Mouse (Mus musculus) forebrain, embryonic 13.5 days (tissue): ENCODE measurements around the gene Rnf166. TPM values are rescaled to one million over a fixed set of nuclear protein-coding genes. Genes with fewer than 3 reads are reported as not detected.

Experiments
- ATAC-seq: fragments of 200-750 bp; cut with Nextera tagmentation; 2 replicates; pipeline ENCODE4 v1.8.0; 2017
- H3K27ac ChIP-seq: fragments of 300-500 bp; sonication (generic); 2 replicates; pipeline ENCODE4 v1.5.1; 2015; ENCODE audit warnings: inconsistent platforms, mild to moderate bottlenecking, moderate library complexity
- H3K27me3 ChIP-seq: fragments of 300-500 bp; sonication (generic); 2 replicates; pipeline ENCODE4 v1.6.1; 2015; ENCODE audit warnings: mild to moderate bottlenecking, inconsistent platforms
- H3K36me3 ChIP-seq: fragments of 300-500 bp; sonication (generic); 2 replicates; pipeline ENCODE4 v1.6.1; 2015; ENCODE audit warnings: mild to moderate bottlenecking, inconsistent platforms; ENCODE audit not compliant: poor library complexity, severe bottlenecking
- H3K4me1 ChIP-seq: fragments of 300-500 bp; sonication (generic); 2 replicates; pipeline ENCODE4 v1.6.1; 2015; ENCODE audit warnings: inconsistent platforms
- H3K4me2 ChIP-seq: fragments of 300-500 bp; sonication (generic); 2 replicates; pipeline ENCODE4 v1.6.1; 2015; ENCODE audit warnings: inconsistent platforms, mild to moderate bottlenecking, moderate library complexity
- H3K4me3 ChIP-seq: fragments of 300-500 bp; sonication (generic); 2 replicates; pipeline ENCODE4 v1.5.1; 2015; ENCODE audit warnings: mild to moderate bottlenecking, inconsistent platforms
- H3K9ac ChIP-seq: fragments of 300-500 bp; sonication (generic); 2 replicates; pipeline ENCODE4 v1.6.1; 2015; ENCODE audit warnings: mild to moderate bottlenecking, inconsistent platforms
- H3K9me3 ChIP-seq: fragments of 300-500 bp; sonication (generic); replicated peaks from 2 replicates; pipeline ENCODE4 v1.6.1; 2016; ENCODE audit warnings: inconsistent platforms
- whole genome bisulfite sequencing: fragments of 180-500 bp; shearing (Covaris S2); methylation state at CpG from one replicate; pipeline ENCODE4 v1.1.7; 2015; 5-methylcytosine and 5-hydroxymethylcytosine counted together
- polyA plus RNA-seq: library from polyadenylated mRNA; unstranded; fragments of >200 nt; fragmentation: Nextera tagmentation; extraction: Ambion mirVana; gene quantifications from 2 replicates; pipeline ENCODE4 v1.2.1, GENCODE M21; 2015

Gene Rnf166
- polyA plus RNA-seq, 1 experiment from 2014 or later, result 33.6 TPM

- H3K4me2 ChIP-seq, result peak overlapping the region; percentile 77; the same call in 1 of the 2 replicates
- 0 out of 2 replicates have a peak, but pooled peaks have one; percentile 29 for ATAC-seq
- H3K4me3 ChIP-seq, result peak overlapping the region; percentile 40; the same call in 1 of the 2 replicates
- no peaks in the 10 kb centered on the region; the same call in 1 of the 2 replicates for H3K27me3 ChIP-seq
- H3K9ac ChIP-seq, result no peak overlapping the region; the same call in 1 of the 2 replicates
- whole genome bisulfite sequencing, result 73% methylated on average over 11 of the region's 11 CpGs
- peaks cover 5% of the 10 kb centered on the region; the same call in 1 of the 2 replicates for H3K9me3 ChIP-seq
- H3K4me1 ChIP-seq, result peaks cover 16% of the 10 kb centered on the region
- H3K27ac ChIP-seq, result no peak overlapping the region
- peaks cover 51% of the 10 kb centered on the region for H3K36me3 ChIP-seq
Observed at GRCm38 (mm10) chr8:122433269-122433905, 42.5 kb downstream of the Rnf166 start.

- 5% methylated on average over 45 of the region's 45 CpGs for WGBS
- peak; percentile 87 for ATAC-seq
- Histone ChIP-seq H3K9ac (peak within 1 kb of the TSS; percentile 64), H3K36me3 (peaks cover 44% of the 10 kb centered on the region), H3K4me3 (peak within 1 kb of the TSS; percentile 40), H3K4me1 (peaks cover 16% of the 10 kb centered on the region), H3K9me3 (peaks cover 5% of the 10 kb centered on the region; the same call in 1 of the 2 replicates), H3K27me3 (no peaks in the 10 kb centered on the region; the same call in 1 of the 2 replicates), H3K4me2 (peak within 1 kb of the TSS; percentile 77), H3K27ac (no peak within 1 kb of the TSS)
Observed at GRCm38 (mm10) chr8:122432443-122433268, 43.2 kb downstream of the Rnf166 start, which contains the start of gene Cyba. Gene Cyba, minus strand, starts transcription at chr8:122432930.

GRCm38 (mm10) chr8:122431694-122432442, 44.0 kb downstream of the Rnf166 start:
- H3K27ac ChIP-seq, result no peak overlapping the region
- H3K4me1 ChIP-seq, result peaks cover 16% of the 10 kb centered on the region
- H3K4me3 ChIP-seq, result peak overlapping the region; percentile 40
- H3K27me3 ChIP-seq, result no peaks in the 10 kb centered on the region; the same call in 1 of the 2 replicates
- peak overlapping the region; percentile 77 for H3K4me2 ChIP-seq
- 35% methylated on average over 18 of the region's 18 CpGs for whole genome bisulfite sequencing
- H3K9me3 ChIP-seq, result peaks cover 5% of the 10 kb centered on the region; the same call in 1 of the 2 replicates
- no peak for ATAC-seq
- peaks cover 36% of the 10 kb centered on the region for H3K36me3 ChIP-seq
- peak overlapping the region; percentile 64 for H3K9ac ChIP-seq

DNA sequence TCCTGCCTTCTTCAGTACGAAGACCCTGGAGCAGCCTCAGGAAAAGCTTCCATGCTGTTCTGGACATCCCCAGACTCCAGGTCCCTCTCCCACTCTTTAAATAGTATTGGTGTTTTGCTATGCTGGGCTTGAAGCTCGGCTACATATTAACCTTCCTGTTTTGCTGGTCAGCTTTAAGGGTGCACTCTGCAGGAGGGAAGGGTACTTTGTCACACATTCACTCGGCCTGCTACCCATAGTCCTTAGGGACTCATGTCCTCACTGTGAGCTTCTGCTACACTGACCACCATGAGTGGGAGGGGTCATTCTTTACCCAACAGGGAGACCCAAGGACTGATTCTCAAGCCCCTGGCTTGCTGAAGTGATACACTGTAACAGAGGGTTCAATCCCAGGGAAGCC, 45.2 kb downstream of the Rnf166 start:
- WGBS, result 84% methylated on average over 3 of the region's 3 CpGs
- H3K36me3 ChIP-seq, result peaks cover 24% of the 10 kb centered on the region
- H3K4me1 ChIP-seq, result peaks cover 16% of the 10 kb centered on the region
- peaks cover 5% of the 10 kb centered on the region; the same call in 1 of the 2 replicates for H3K9me3 ChIP-seq
- H3K4me2 ChIP-seq, result no peak overlapping the region
- no peak overlapping the region for H3K4me3 ChIP-seq
- no peak overlapping the region for H3K27ac ChIP-seq
- no peaks in the 10 kb centered on the region; the same call in 1 of the 2 replicates for H3K27me3 ChIP-seq
- no peak overlapping the region for H3K9ac ChIP-seq
- ATAC-seq, result no peak

DNA sequence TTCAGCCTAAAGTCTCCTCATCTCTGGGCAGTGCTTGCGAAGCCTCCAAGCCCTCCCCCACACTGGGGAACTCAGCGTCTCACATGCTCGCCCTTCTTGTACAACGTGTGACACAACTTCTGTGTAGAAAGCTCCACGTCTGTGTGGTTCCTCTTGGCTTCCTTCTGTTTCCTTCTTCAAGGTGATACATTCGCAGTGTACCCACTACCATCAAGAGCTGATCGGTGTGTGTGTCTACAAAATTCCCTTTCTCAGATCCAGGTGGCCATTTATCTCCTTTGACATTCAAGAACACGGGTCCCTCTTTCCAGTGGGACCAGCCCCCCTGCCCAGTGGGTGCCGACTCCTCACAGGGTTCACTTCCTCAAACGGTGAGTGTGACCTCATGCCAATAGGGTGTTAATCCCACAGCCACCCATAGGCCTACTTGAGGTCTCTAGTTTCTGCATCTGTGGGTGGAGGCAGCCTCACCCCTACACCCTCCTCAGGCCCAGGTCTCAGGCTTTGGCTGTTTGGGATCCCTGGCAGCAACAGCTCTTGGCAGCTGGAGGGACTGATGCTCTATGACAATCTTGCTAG, 45.7 kb downstream of the Rnf166 start:
- H3K36me3 ChIP-seq, result peaks cover 19% of the 10 kb centered on the region
- peaks cover under 1% of the 10 kb centered on the region; the same call in 1 of the 2 replicates for H3K9me3 ChIP-seq
- H3K4me2 ChIP-seq, result no peak overlapping the region
- H3K9ac ChIP-seq, result no peak overlapping the region; the same call in 1 of the 2 replicates
- H3K4me1 ChIP-seq, result peaks cover 16% of the 10 kb centered on the region
- 89% methylated on average over 10 of the region's 10 CpGs for WGBS
- no peak for ATAC-seq
- H3K4me3 ChIP-seq, result no peak overlapping the region
- no peaks in the 10 kb centered on the region; the same call in 1 of the 2 replicates for H3K27me3 ChIP-seq
- H3K27ac ChIP-seq, result no peak overlapping the region

DNA sequence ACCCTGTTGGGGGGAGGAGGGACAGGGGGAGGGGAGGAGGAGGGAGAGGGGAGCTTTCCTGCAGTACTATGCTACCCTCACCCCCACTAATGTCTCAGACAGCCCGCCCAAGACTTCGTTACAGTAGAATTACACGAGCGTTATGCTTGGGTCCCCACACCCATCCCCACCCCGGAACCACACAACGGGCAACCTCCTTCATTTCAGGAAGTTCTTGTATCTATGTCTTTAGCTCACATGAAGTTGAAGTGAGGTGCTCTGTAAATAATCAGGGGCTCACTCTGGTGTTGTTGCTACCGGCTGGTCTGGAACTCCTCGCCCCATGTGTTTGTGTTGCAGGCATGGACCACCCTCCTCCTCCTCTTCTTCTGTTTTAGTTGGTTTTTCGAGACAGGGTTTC, 47.7 kb downstream of the Rnf166 start:
- H3K4me1 ChIP-seq, result peaks cover 16% of the 10 kb centered on the region
- ATAC-seq, result no peak
- 91% methylated on average over 9 of the region's 9 CpGs for WGBS
- H3K9ac ChIP-seq, result no peak overlapping the region
- no peaks in the 10 kb centered on the region for H3K36me3 ChIP-seq
- H3K27me3 ChIP-seq, result no peaks in the 10 kb centered on the region; the same call in 1 of the 2 replicates
- no peak overlapping the region for H3K4me3 ChIP-seq
- H3K27ac ChIP-seq, result no peak overlapping the region
- H3K4me2 ChIP-seq, result no peak overlapping the region
- H3K9me3 ChIP-seq, result no peaks in the 10 kb centered on the region

DNA sequence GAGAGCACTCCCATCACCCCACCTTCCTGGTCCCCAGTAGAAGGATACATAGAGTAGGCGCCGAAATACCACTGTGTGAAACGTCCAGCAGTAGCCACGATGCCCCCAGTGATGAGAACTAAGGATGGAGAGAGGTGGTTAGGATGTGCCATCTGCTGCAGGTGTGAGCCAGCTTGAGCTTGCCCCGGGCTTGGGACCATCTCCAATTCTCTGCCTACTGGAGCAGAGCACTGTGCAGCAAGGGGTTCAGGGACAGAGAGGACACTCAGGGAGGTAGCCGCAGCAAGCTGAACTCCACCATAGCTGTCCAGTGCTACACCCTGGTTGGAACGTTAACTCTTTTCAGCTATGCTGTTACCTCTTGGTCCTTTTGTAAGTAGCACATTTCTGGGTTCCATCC, 48.3 kb downstream of the Rnf166 start:
- Histone ChIP-seq H3K36me3 (no peaks in the 10 kb centered on the region), H3K27me3 (no peaks in the 10 kb centered on the region; the same call in 1 of the 2 replicates), H3K9ac (no peak overlapping the region), H3K27ac (no peak overlapping the region), H3K4me2 (no peak overlapping the region), H3K9me3 (no peaks in the 10 kb centered on the region), H3K4me1 (peaks cover 10% of the 10 kb centered on the region), H3K4me3 (no peak overlapping the region)
- ATAC-seq, result no peak
- WGBS, result 91% methylated on average over 7 of the region's 7 CpGs

DNA sequence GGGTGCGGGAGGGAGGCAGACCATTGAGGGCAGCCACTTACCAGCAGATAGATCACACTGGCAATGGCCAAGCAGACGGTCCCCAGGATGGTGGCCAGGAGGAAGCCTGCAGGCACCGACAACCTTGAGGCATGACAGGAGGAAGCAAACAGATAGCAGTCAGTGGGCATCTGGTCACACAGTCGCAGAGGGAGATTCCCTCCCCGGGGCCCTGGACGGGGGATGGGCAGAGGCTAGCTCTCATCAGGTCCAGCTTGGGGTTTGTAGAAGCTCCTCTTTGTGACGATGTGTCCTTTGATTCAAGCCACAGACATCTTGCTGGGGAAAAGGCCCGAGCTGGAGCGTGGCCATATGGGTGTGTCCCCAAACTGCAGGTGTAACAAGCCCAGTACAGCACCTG, 49.7 kb downstream of the Rnf166 start:
- ATAC-seq, result no peak
- Histone ChIP-seq H3K27me3 (no peaks in the 10 kb centered on the region), H3K4me1 (no peaks in the 10 kb centered on the region), H3K4me2 (no peak overlapping the region), H3K27ac (no peak overlapping the region), H3K4me3 (no peak overlapping the region), H3K36me3 (no peaks in the 10 kb centered on the region), H3K9ac (no peak overlapping the region), H3K9me3 (no peaks in the 10 kb centered on the region)
- WGBS, result 87% methylated on average over 9 of the region's 9 CpGs

DNA sequence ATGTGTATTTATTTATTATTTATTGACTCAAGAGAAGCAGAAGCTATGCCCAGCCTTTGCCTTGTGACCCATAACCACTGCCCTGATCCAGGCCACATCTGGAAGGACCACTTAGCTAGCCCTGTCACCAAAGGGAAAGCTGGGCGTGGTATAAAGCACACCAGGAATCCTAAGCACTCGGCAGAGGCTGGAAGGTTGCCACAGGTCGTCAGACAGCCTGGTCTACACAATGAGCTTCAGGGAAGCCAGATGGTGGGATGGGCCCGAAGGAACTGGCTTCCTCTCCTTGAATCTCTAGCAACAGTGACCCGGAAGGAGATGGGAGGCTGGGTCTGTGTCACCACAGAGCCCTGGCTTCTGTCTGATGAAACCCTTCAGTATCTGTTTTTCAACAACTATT, 52.2 kb downstream of the Rnf166 start:
- no peak for ATAC-seq
- Histone ChIP-seq H3K4me2 (no peak overlapping the region), H3K27me3 (no peaks in the 10 kb centered on the region), H3K36me3 (peaks cover 10% of the 10 kb centered on the region), H3K4me1 (no peaks in the 10 kb centered on the region), H3K4me3 (no peak overlapping the region), H3K9ac (no peak overlapping the region), H3K9me3 (no peaks in the 10 kb centered on the region), H3K27ac (no peak overlapping the region; the same call in 1 of the 2 replicates)
- WGBS, result 58% methylated on average over 5 of the region's 5 CpGs

DNA sequence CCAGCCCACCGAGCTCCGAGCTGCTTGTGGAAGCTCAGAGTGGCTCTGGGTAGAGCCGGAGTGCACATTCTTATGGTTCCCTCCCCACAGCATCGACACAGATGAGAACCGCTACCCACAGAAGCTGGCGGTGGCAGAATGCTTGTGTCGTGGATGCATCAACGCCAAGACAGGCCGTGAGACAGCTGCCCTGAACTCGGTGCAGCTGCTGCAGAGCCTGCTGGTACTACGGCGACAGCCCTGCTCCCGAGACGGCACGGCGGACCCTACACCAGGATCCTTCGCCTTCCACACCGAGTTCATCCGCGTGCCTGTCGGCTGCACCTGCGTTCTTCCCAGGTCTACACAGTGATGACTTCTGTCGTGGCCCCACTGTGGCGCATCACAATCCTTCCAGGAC, 52.6 kb downstream of the Rnf166 start:
- no peaks in the 10 kb centered on the region for H3K4me1 ChIP-seq
- H3K4me2 ChIP-seq, result no peak overlapping the region
- WGBS, result 90% methylated on average over 24 of the region's 24 CpGs
- no peak overlapping the region for H3K9ac ChIP-seq
- ATAC-seq, result no peak
- H3K4me3 ChIP-seq, result no peak overlapping the region
- no peaks in the 10 kb centered on the region for H3K9me3 ChIP-seq
- no peak overlapping the region for H3K27ac ChIP-seq
- H3K36me3 ChIP-seq, result peaks cover 15% of the 10 kb centered on the region
- H3K27me3 ChIP-seq, result no peaks in the 10 kb centered on the region

DNA sequence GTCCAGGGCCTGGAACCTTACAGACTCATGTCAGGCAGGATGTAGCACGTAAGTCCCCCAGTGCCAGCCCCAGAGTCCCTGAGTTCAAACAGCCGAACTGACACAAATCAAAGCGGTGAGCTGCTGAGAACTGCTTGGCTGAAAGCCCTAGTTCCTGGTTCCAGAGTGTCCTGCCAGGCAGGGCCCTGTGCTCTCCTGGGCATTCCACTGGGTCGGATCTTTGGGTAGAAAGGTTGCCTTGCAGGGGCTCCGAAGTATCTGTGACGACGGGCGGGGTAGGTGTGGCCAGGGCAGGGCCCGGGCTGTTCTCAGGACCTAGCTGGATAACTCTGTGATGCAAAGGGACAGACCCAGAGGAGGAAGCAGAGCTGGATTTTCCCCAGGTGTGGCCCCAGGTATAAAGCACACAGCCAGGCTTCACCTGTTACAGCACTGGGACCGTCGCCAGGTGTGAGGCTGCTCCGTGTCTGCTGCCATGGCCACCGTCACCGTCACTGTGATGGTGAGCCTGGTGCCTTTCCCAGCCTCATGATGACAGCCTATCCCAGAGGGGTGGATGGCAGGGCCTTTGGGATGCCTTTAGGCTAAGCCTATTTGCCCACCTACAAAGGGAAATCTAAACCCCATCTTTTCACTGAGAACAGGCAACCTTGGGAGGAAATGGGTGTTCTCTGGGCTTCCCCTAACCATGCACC, 54.3 kb downstream of the Rnf166 start, which contains the start of gene Il17c:
TSS of gene Il17c (plus strand) at position 645 of the 695 bp plus-strand sequence.
- H3K27me3 ChIP-seq, result no peaks in the 10 kb centered on the region
- no peak within 1 kb of the TSS for H3K27ac ChIP-seq
- no peak for ATAC-seq
- no peaks in the 10 kb centered on the region for H3K4me1 ChIP-seq
- WGBS, result 88% methylated on average over 14 of the region's 14 CpGs
- H3K9me3 ChIP-seq, result no peaks in the 10 kb centered on the region
- H3K4me2 ChIP-seq, result no peak within 1 kb of the TSS
- H3K4me3 ChIP-seq, result no peak within 1 kb of the TSS
- no peak within 1 kb of the TSS for H3K9ac ChIP-seq
- H3K36me3 ChIP-seq, result peaks cover 30% of the 10 kb centered on the region
